Mouse (Mus musculus) midbrain, postnatal 0 days (tissue): ENCODE results near the gene Six4. TPM values are rescaled to one million over a fixed set of nuclear protein-coding genes. Genes with fewer than 3 reads are reported as not detected.
"Not testable (repeated sequence)": the region's sequence is repeated elsewhere in the genome, so short reads cannot be mapped to it uniquely, and the experiment has no call there.

Experiments
- ATAC-seq: fragments of 200-750 bp; cut with Nextera tagmentation; 2 replicates; pipeline ENCODE4 v1.8.0; 2017; ENCODE audit warnings: moderate number of reproducible peaks, mild to moderate bottlenecking, moderate TSS enrichment, moderate library complexity; ENCODE audit not compliant: low FRiP score
- DNase-seq: peaks from one replicate; pipeline ENCODE4 v3.0.0-alpha.2; 2015; ENCODE audit warnings: low spot score
- H3K27ac ChIP-seq: fragments of 300-500 bp; sonication (generic); 2 replicates; pipeline ENCODE4 v1.5.1; 2014; ENCODE audit warnings: low read depth, mild to moderate bottlenecking, low read length, mixed read lengths
- H3K27me3 ChIP-seq: fragments of 300-500 bp; sonication (generic); 2 replicates; pipeline ENCODE4 v1.6.1; 2014; ENCODE audit warnings: low read length, control low read depth, mixed read lengths; ENCODE audit not compliant: insufficient read depth
- H3K36me3 ChIP-seq: fragments of 300-500 bp; sonication (generic); 2 replicates; pipeline ENCODE4 v1.6.1; 2014; ENCODE audit warnings: low read length, control low read depth, mixed read lengths; ENCODE audit not compliant: insufficient read depth
- H3K4me1 ChIP-seq: fragments of 300-500 bp; sonication (generic); 2 replicates; pipeline ENCODE4 v1.6.1; 2014; ENCODE audit warnings: mild to moderate bottlenecking, control low read depth, antibody characterized with exemption, low read length, mixed read lengths; ENCODE audit not compliant: insufficient read depth
- H3K4me2 ChIP-seq: fragments of 300-500 bp; sonication (generic); 2 replicates; pipeline ENCODE4 v1.6.1; 2014; ENCODE audit warnings: low read depth, mild to moderate bottlenecking, low read length, mixed read lengths; ENCODE audit not compliant: poor library complexity, severe bottlenecking
- H3K4me3 ChIP-seq: fragments of 300-500 bp; sonication (generic); 2 replicates; pipeline ENCODE4 v1.5.1; 2014; ENCODE audit warnings: low read depth, mild to moderate bottlenecking, low read length, moderate library complexity
- H3K9ac ChIP-seq: fragments of 300-500 bp; sonication (generic); replicated peaks from 2 replicates; pipeline ENCODE4 v1.6.1; 2014; ENCODE audit warnings: mild to moderate bottlenecking, low read length, moderate library complexity, mixed read lengths; ENCODE audit not compliant: poor library complexity, severe bottlenecking
- H3K9me3 ChIP-seq: fragments of 300-500 bp; sonication (generic); 2 replicates; pipeline ENCODE4 v1.6.1; 2016; ENCODE audit warnings: low read length, control low read depth
- CTCF ChIP-seq: IDR thresholded peaks from 2 replicates; pipeline ENCODE4 v1.5.1; 2016; ENCODE audit warnings: antibody characterized with exemption, mild to moderate bottlenecking
- WGBS: fragments of 180-500 bp; shearing (Covaris S2); extraction: QIAGEN DNeasy Blood & Tissue Kit; methylation state at CpG from one replicate; pipeline ENCODE4 v1.1.7; 2014; 5-methylcytosine and 5-hydroxymethylcytosine counted together
- polyA plus RNA-seq: library from polyadenylated mRNA; unstranded; fragments of >200 nt; fragmentation: Nextera tagmentation; extraction: Ambion mirVana; gene quantifications from 2 replicates; pipeline ENCODE4 v1.2.1, GENCODE M21; 2015
- total RNA-seq: library from RNA; depleted of rRNA; stranded (reverse); fragments of >200 nt; gene quantifications from 2 replicates; pipeline ENCODE4 v1.2.3, GENCODE M21; 2014

The Six4 gene
- total and polyA plus RNA-seq, 2 experiments from 2014 or later: 0.16 to 0.66 TPM

- H3K36me3 ChIP-seq: no peaks in the 10 kb centered on the region
- no peaks in the 10 kb centered on the region for H3K4me1 ChIP-seq
- 6% methylated on average over 19 of the region's 23 CpGs for WGBS
- no peaks in the 10 kb centered on the region for H3K9me3 ChIP-seq
- no peak overlapping the region; the same call in 1 of the 2 replicates for H3K9ac ChIP-seq
- H3K4me3 ChIP-seq: 0 out of 2 replicates have a peak overlapping the region, but pooled peaks have one; percentile 52
- H3K27ac ChIP-seq: no peak overlapping the region
- DNase-seq: no peak
- H3K4me2 ChIP-seq: peak overlapping the region; percentile 100
- ATAC-seq: no peak
- no peak for TF ChIP-seq CTCF
- peaks cover 13% of the 10 kb centered on the region; the same call in 1 of the 2 replicates for H3K27me3 ChIP-seq
Measured at GRCm38 (mm10) chr12:73110431-73111111, 2.7 kb downstream of the Six4 start.

- no peak for TF ChIP-seq CTCF
Measured at GRCm38 (mm10) chr12:73107821-73108220, 5.4 kb downstream of the Six4 start.

GRCm38 (mm10) chr12:73103713-73104112 lies 9.5 kb downstream of the Six4 start:
- Histone ChIP-seq H3K4me3 (no peak overlapping the region), H3K9ac (no peak overlapping the region), H3K27ac (no peak overlapping the region), H3K4me2 (no peak overlapping the region), H3K9me3 (no peaks in the 10 kb centered on the region), H3K36me3 (no peaks in the 10 kb centered on the region), H3K27me3 (no peaks in the 10 kb centered on the region), H3K4me1 (no peaks in the 10 kb centered on the region)
- WGBS: 90% methylated on average over 12 of the region's 12 CpGs
- DNase-seq (no peak), ATAC-seq (no peak)
- TF ChIP-seq CTCF: no peak

More at GRCm38 (mm10) chr12:73107821-73108220, 5.4 kb downstream of the Six4 start:
- Histone ChIP-seq H3K27me3 (peaks cover 13% of the 10 kb centered on the region; the same call in 1 of the 2 replicates), H3K9me3 (no peaks in the 10 kb centered on the region), H3K4me3 (no peak overlapping the region), H3K9ac (no peak overlapping the region), H3K27ac (no peak overlapping the region), H3K4me2 (no peak overlapping the region), H3K36me3 (no peaks in the 10 kb centered on the region), H3K4me1 (no peaks in the 10 kb centered on the region)
- DNase-seq (no peak), ATAC-seq (no peak)
- 85% methylated on average over 2 of the region's 2 CpGs for WGBS

GRCm38 (mm10) chr12:73098593-73098992 lies 14.7 kb downstream of the Six4 start:
- Histone ChIP-seq H3K27me3 (no peaks in the 10 kb centered on the region), H3K9ac (no peak overlapping the region), H3K27ac (no peak overlapping the region), H3K4me1 (no peaks in the 10 kb centered on the region), H3K9me3 (no peaks in the 10 kb centered on the region), H3K4me2 (no peak overlapping the region), H3K4me3 (no peak overlapping the region), H3K36me3 (no peaks in the 10 kb centered on the region)
- TF ChIP-seq CTCF: no peak
- DNase-seq (no peak), ATAC-seq (no peak)
- 90% methylated on average over 4 of the region's 4 CpGs for WGBS

- not testable (repeated sequence) for H3K9me3 ChIP-seq, H3K9ac ChIP-seq, H3K27ac ChIP-seq, H3K4me1 ChIP-seq, H3K4me3 ChIP-seq, H3K4me2 ChIP-seq, H3K36me3 ChIP-seq, H3K27me3 ChIP-seq, ATAC-seq, DNase-seq
- 88% methylated on average over 5 of the region's 5 CpGs for WGBS
Measured at GRCm38 (mm10) chr12:73096177-73096576, 17.1 kb downstream of the Six4 start.

- Histone ChIP-seq H3K4me2 (no peak overlapping the region), H3K27me3 (no peaks in the 10 kb centered on the region), H3K9ac (no peak overlapping the region), H3K36me3 (no peaks in the 10 kb centered on the region), H3K9me3 (no peaks in the 10 kb centered on the region), H3K4me1 (no peaks in the 10 kb centered on the region), H3K27ac (no peak overlapping the region), H3K4me3 (no peak overlapping the region)
- TF ChIP-seq CTCF: no peak
- ATAC-seq: no peak
- WGBS: 46% methylated on average over 2 of the region's 2 CpGs
- no peak for DNase-seq
Measured at GRCm38 (mm10) chr12:73094605-73095004, 18.7 kb downstream of the Six4 start.
